In genomic region chr2:161808086-161808801, GRCm38 (mm10) we compare ENCODE assay signal across 13 mouse cellular contexts.
A peak's percentile ranks its signal among the peaks of the same experiment; 100 is the strongest.
DNase-seq lines count a peak whose midpoint lies in the region; ATAC-seq and TF ChIP-seq lines count a peak whose summit lies in the region.
"Had no signal": no experiment of that assay in that cellular context is flagged by ENCODE, and none has a peak within 500 bp of the region (broad histone marks: within the 10 kb centered on the region; RNA-seq: fewer than 3 reads in every experiment).

No protein-coding gene starts in this region.

- 60% methylated on average over 9 of the region's 9 CpGs for WGBS in embryonic facial prominence, embryonic 14.5 days
- 89% methylated on average over 9 of the region's 9 CpGs for WGBS in embryonic facial prominence, embryonic 10.5 days

- no peak overlapping the region for H3K4me3 ChIP-seq in embryonic facial prominence, embryonic 14.5 days (ENCODE audit: low read depth, low read length)
- H3K4me3 ChIP-seq in embryonic facial prominence, embryonic 10.5 days: no peak overlapping the region
- H3K4me3 ChIP-seq: erythroblast, embryonic 14.5 days; liver, embryonic 15.5 days; midbrain, embryonic 10.5 days had no signal

- no peak overlapping the region for H3K9ac ChIP-seq in embryonic facial prominence, embryonic 14.5 days (ENCODE audit: low read depth, low read length)
- H3K9ac ChIP-seq: liver, embryonic 15.5 days had no signal

- intact Hi-C loops in left cerebral cortex, postnatal 10 days (cut with DNase I): no loop called here

- no peaks in the 10 kb centered on the region for H3K27me3 ChIP-seq in embryonic facial prominence, embryonic 14.5 days (replicated peaks; ENCODE audit: control insufficient read depth, insufficient read depth, low read length)
- H3K27me3 ChIP-seq in embryonic facial prominence, embryonic 10.5 days (replicated peaks; ENCODE audit: low read depth, poor library complexity, severe bottlenecking): no peaks in the 10 kb centered on the region
- H3K27me3 ChIP-seq: liver, embryonic 15.5 days had no signal

- no peak overlapping the region for H3K4me2 ChIP-seq in embryonic facial prominence, embryonic 14.5 days (ENCODE audit: low read depth, low read length)
- H3K4me2 ChIP-seq: liver, embryonic 15.5 days had no signal

- ATAC-seq in embryonic facial prominence, embryonic 14.5 days (ENCODE audit: low read depth): peak; percentile 75; the same call in 1 of the 2 replicates

- no peak for TF ChIP-seq CTCF in brain, embryonic 14.5 days (IDR thresholded peaks at IDR 0.05; ENCODE audit: borderline replicate concordance, extremely low read depth, insufficient read depth, insufficient read length)

- TF ChIP-seq POLR2A in brain, embryonic 14.5 days (IDR thresholded peaks at IDR 0.05; ENCODE audit: borderline replicate concordance, extremely low read depth, insufficient read depth, insufficient read length, poor library complexity, severe bottlenecking): no peak

- peaks cover 10% of the 10 kb centered on the region for H3K4me1 ChIP-seq in embryonic facial prominence, embryonic 14.5 days (ENCODE audit: control insufficient read depth, insufficient read depth, low read length)
- no peaks in the 10 kb centered on the region for H3K4me1 ChIP-seq in embryonic facial prominence, embryonic 10.5 days
- H3K4me1 ChIP-seq: liver, embryonic 15.5 days had no signal

- peak; percentile 76 for DNase-seq in embryonic facial prominence, embryonic 14.5 days (ENCODE audit: low spot score)
- DNase-seq in embryonic facial prominence, embryonic 10.5 days (ENCODE audit: low spot score): no peak
- DNase-seq in layer of hippocampus, adult 11-12 months (ENCODE audit: low spot score): peak; percentile 47
- DNase-seq in layer of hippocampus, postnatal 25 days (ENCODE audit: extremely low spot score in 1 of 2, low spot score in 1 of 2): no peak
- peak; percentile 52 for DNase-seq in brain, embryonic 14.5 days (ENCODE audit: low read depth)
- peak; percentile 31 to 66 for DNase-seq in left cerebral cortex, postnatal 10 days (ENCODE audit: extremely low spot score in 1 of 2, low spot score in 2 of 2)
- no peak for DNase-seq in adipocyte (ENCODE audit: low spot score)
- DNase-seq in gastrocnemius, adult 8-10 months (ENCODE audit: low spot score in 2 of 2): no peak
- DNase-seq: adrenal gland, postnatal 36 days; cerebellum, adult 9-11 months had no signal

- no peak overlapping the region for H3K27ac ChIP-seq in embryonic facial prominence, embryonic 14.5 days (replicated peaks; ENCODE audit: low read depth, low read length)
- no peak overlapping the region for H3K27ac ChIP-seq in embryonic facial prominence, embryonic 10.5 days (replicated peaks)
- H3K27ac ChIP-seq: liver, embryonic 15.5 days; midbrain, embryonic 10.5 days had no signal

- no peaks in the 10 kb centered on the region for H3K36me3 ChIP-seq in embryonic facial prominence, embryonic 14.5 days (ENCODE audit: control insufficient read depth, insufficient read depth, low read length)
- H3K36me3 ChIP-seq in embryonic facial prominence, embryonic 10.5 days (replicated peaks): no peaks in the 10 kb centered on the region
- H3K36me3 ChIP-seq: liver, embryonic 15.5 days; midbrain, embryonic 10.5 days had no signal

- H3K9me3 ChIP-seq in embryonic facial prominence, embryonic 14.5 days (ENCODE audit: control insufficient read depth, low read length): no peaks in the 10 kb centered on the region
- H3K9me3 ChIP-seq in embryonic facial prominence, embryonic 10.5 days: no peaks in the 10 kb centered on the region
- H3K9me3 ChIP-seq: liver, embryonic 15.5 days; midbrain, embryonic 10.5 days had no signal

Comparison
In these comparisons a context has a peak if more than half of its experiments do, and no peak if none do; other contexts are left out.
1. DNase-seq: peak in embryonic facial prominence, embryonic 14.5 days (single experiment), layer of hippocampus, adult 11-12 months (single experiment), brain, embryonic 14.5 days (single experiment) and left cerebral cortex, postnatal 10 days (2 of 2); none in embryonic facial prominence, embryonic 10.5 days (single experiment), layer of hippocampus, postnatal 25 days (0 of 2), adipocyte (single experiment) and gastrocnemius, adult 8-10 months (0 of 2).